Mouse (Mus musculus) midbrain, embryonic 16.5 days (tissue): ENCODE results near the gene Slc8a1. TPM values are rescaled to one million over a fixed set of nuclear protein-coding genes. Genes with fewer than 3 reads are reported as not detected.

Experiments used
- ATAC-seq: fragments of 200-750 bp; cut with Nextera tagmentation; 2 replicates; pipeline ENCODE4 v1.8.0; 2017; ENCODE audit warnings: moderate TSS enrichment
- H3K27ac ChIP-seq: fragments of 300-500 bp; sonication (generic); 2 replicates; pipeline ENCODE4 v1.5.1; 2014; ENCODE audit warnings: mild to moderate bottlenecking, low read length, mixed read lengths
- H3K27me3 ChIP-seq: fragments of 300-500 bp; sonication (generic); 2 replicates; pipeline ENCODE4 v1.6.1; 2014; ENCODE audit warnings: low read depth, low read length, mixed read lengths; ENCODE audit not compliant: control insufficient read depth, insufficient read depth
- H3K36me3 ChIP-seq: fragments of 300-500 bp; sonication (generic); 2 replicates; pipeline ENCODE4 v1.6.1; 2014; ENCODE audit warnings: mild to moderate bottlenecking, low read length, moderate library complexity, mixed read lengths; ENCODE audit not compliant: control insufficient read depth, insufficient read depth
- H3K4me1 ChIP-seq: fragments of 300-500 bp; sonication (generic); 2 replicates; pipeline ENCODE4 v1.6.1; 2014; ENCODE audit warnings: mild to moderate bottlenecking, low read length, mixed read lengths; ENCODE audit not compliant: control insufficient read depth, insufficient read depth
- H3K4me2 ChIP-seq: fragments of 300-500 bp; sonication (generic); 2 replicates; pipeline ENCODE4 v1.6.1; 2014; ENCODE audit warnings: mild to moderate bottlenecking, low read length, mixed read lengths
- H3K4me3 ChIP-seq: fragments of 300-500 bp; sonication (generic); 2 replicates; pipeline ENCODE4 v1.5.1; 2014; ENCODE audit warnings: low read depth, mild to moderate bottlenecking, low read length, moderate library complexity, mixed read lengths
- H3K9ac ChIP-seq: fragments of 300-500 bp; sonication (generic); 2 replicates; pipeline ENCODE4 v1.6.1; 2014; ENCODE audit warnings: low read depth, low read length, mixed read lengths
- H3K9me3 ChIP-seq: fragments of 300-500 bp; sonication (generic); replicated peaks from 2 replicates; pipeline ENCODE4 v1.6.1; 2014; ENCODE audit warnings: mild to moderate bottlenecking, low read length, mixed read lengths; ENCODE audit not compliant: control insufficient read depth, poor library complexity, severe bottlenecking
- WGBS: fragments of 180-500 bp; shearing (Covaris S2); extraction: QIAGEN DNeasy Blood & Tissue Kit; methylation state at CpG from one replicate; pipeline ENCODE4 v1.1.7; 2014; 5-methylcytosine and 5-hydroxymethylcytosine counted together
- polyA plus RNA-seq: library from polyadenylated mRNA; unstranded; fragments of >200 nt; fragmentation: Nextera tagmentation; extraction: Ambion mirVana; gene quantifications from 2 replicates; pipeline ENCODE4 v1.2.1, GENCODE M21; 2015

The Slc8a1 gene
- polyA plus RNA-seq, 1 experiment from 2014 or later = 15.9 TPM

- no peak for ATAC-seq
- no peaks in the 10 kb centered on the region for H3K9me3 ChIP-seq
- WGBS = 94% methylated on average over 3 of the region's 3 CpGs
These were observed 161.3 kb downstream of the Slc8a1 start for GRCm38 (mm10) chr17:81576893-81577292.

DNA sequence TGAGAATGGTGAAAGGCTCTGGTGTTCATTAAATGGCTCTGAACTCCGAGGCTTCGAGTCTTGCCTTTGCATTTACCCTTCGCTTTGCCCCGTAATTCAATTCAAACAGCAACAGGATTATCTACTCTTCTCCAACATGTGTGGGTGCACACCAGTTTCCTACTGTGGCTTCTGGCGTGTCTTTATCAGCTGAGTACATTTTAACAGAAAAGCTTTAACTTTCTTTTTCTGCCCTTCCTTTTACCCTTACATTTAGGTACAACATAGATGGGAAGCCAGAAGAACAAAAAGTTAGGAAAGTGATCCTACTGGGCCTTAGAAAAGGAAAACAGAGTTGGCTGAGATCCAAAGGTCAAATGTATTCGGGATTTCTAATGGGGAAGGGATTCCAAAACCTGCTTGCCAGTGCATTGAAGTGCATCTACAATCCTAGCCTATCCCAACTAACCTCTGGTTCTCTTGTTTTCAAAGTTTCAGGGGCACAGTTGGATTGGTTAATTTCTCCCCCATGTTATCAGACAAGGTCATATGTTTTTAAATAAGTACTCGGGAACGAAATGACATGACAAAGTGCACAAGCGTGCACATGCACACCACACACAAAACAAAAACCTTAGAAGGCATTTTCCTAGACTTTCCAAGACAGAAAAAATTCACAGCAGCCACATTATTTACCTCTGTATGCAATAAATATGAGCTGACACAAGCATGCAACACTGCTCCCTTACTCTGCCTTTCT lies 172.4 kb downstream of the Slc8a1 start:
- no peaks in the 10 kb centered on the region for H3K4me1 ChIP-seq
- H3K36me3 ChIP-seq = no peaks in the 10 kb centered on the region
- ATAC-seq = no peak
- no peaks in the 10 kb centered on the region for H3K9me3 ChIP-seq
- no peaks in the 10 kb centered on the region for H3K27me3 ChIP-seq
- no peak overlapping the region for H3K9ac ChIP-seq
- H3K27ac ChIP-seq = no peak overlapping the region
- no peak overlapping the region for H3K4me2 ChIP-seq
- 52% methylated on average over 9 of the region's 9 CpGs for WGBS
- no peak overlapping the region for H3K4me3 ChIP-seq

More at GRCm38 (mm10) chr17:81576893-81577292, 161.3 kb downstream of the Slc8a1 start:
- Histone ChIP-seq H3K4me1 (no peaks in the 10 kb centered on the region), H3K27ac (no peak overlapping the region), H3K27me3 (no peaks in the 10 kb centered on the region), H3K9ac (no peak overlapping the region), H3K4me2 (no peak overlapping the region), H3K36me3 (no peaks in the 10 kb centered on the region), H3K4me3 (no peak overlapping the region)

GRCm38 (mm10) chr17:81554052-81554734 lies 184.0 kb downstream of the Slc8a1 start:
- Histone ChIP-seq H3K27ac (no peak overlapping the region), H3K4me3 (no peak overlapping the region), H3K36me3 (no peaks in the 10 kb centered on the region), H3K4me2 (no peak overlapping the region), H3K9ac (no peak overlapping the region), H3K27me3 (no peaks in the 10 kb centered on the region), H3K4me1 (no peaks in the 10 kb centered on the region), H3K9me3 (no peaks in the 10 kb centered on the region)
- 35% methylated on average over 6 of the region's 6 CpGs for WGBS
- ATAC-seq = no peak

DNA sequence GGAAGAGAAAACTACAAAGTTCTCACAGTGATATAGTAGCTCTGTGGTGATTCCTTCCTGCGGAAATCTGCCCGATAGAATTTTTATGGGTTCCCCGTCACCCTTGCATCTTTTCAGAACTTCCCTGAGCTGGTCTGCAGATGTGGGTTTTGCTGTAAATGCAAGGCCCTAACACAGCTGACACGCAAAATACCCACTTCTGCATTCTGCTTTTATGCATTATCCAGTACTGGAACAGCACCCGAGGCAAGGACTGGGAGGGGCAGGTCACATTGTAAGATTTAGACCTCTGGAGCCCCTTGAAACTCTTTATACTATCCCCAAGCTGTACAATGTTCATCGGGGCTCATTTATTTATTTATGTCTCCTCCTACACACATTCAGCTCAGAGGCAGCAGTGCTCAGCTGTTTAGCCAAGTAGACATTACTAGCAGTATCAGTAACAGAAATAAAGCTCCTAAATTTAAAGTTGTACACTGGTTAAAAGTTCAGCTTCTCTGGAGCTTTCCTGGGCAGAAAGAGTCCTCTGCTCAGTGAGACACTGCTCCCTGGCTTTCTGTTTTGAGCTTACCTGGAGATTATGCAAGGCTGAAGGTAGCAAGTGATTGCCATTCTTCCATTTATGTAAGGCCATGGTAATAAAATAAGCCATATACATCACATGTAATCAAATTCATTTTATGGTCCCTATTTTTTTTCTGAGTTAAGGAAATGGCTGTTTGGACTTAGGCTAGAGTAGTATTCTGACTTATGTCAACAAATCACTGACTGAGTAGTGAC lies 186.1 kb downstream of the Slc8a1 start:
- no peak overlapping the region for H3K9ac ChIP-seq
- ATAC-seq = no peak
- no peaks in the 10 kb centered on the region for H3K27me3 ChIP-seq
- no peaks in the 10 kb centered on the region for H3K36me3 ChIP-seq
- H3K4me2 ChIP-seq = no peak overlapping the region
- no peak overlapping the region for H3K4me3 ChIP-seq
- no peaks in the 10 kb centered on the region for H3K9me3 ChIP-seq
- H3K27ac ChIP-seq = no peak overlapping the region
- WGBS = 78% methylated on average over 6 of the region's 6 CpGs
- H3K4me1 ChIP-seq = no peaks in the 10 kb centered on the region

DNA sequence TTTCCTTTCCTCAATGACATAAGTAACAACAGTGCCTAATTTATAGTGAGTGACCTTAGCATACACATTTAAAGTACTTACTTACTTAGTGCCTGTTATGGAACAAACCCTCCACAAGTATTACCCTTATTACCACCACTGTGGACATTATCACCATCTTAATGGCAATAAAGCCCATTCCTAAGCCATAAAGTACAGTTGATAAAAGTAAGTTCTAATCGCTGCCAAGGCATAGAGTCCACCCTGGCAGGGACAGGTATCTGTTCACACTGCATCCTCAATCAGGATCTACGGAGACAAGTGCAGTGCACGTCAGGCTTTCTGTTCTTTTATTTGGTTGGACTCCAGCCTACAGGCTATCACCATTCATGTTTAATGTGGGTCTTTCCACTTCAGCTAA lies 187.3 kb downstream of the Slc8a1 start:
- H3K4me2 ChIP-seq = no peak overlapping the region

GRCm38 (mm10) chr17:81548016-81548415 lies 190.2 kb downstream of the Slc8a1 start:
- Histone ChIP-seq H3K9me3 (no peaks in the 10 kb centered on the region), H3K4me3 (no peak overlapping the region), H3K36me3 (no peaks in the 10 kb centered on the region), H3K4me2 (no peak overlapping the region), H3K9ac (no peak overlapping the region), H3K27me3 (no peaks in the 10 kb centered on the region), H3K27ac (no peak overlapping the region), H3K4me1 (no peaks in the 10 kb centered on the region)
- WGBS = 83% methylated on average over 4 of the region's 4 CpGs
- no peak for ATAC-seq

More for the DNA sequence above, 187.3 kb downstream of the Slc8a1 start:
- Histone ChIP-seq H3K4me3 (no peak overlapping the region), H3K27me3 (no peaks in the 10 kb centered on the region), H3K9me3 (no peaks in the 10 kb centered on the region), H3K27ac (no peak overlapping the region), H3K36me3 (no peaks in the 10 kb centered on the region), H3K9ac (no peak overlapping the region), H3K4me1 (no peaks in the 10 kb centered on the region)
- ATAC-seq = no peak
- WGBS = 92% methylated on average over 3 of the region's 3 CpGs

GRCm38 (mm10) chr17:81546525-81546924 lies 191.7 kb downstream of the Slc8a1 start:
- no peak overlapping the region for H3K4me2 ChIP-seq
- no peaks in the 10 kb centered on the region for H3K27me3 ChIP-seq
- H3K27ac ChIP-seq = no peak overlapping the region
- no peaks in the 10 kb centered on the region for H3K4me1 ChIP-seq
- H3K9ac ChIP-seq = no peak overlapping the region
- ATAC-seq = no peak
- no peak overlapping the region for H3K4me3 ChIP-seq
- WGBS = 66% methylated on average over 6 of the region's 6 CpGs
- H3K9me3 ChIP-seq = no peaks in the 10 kb centered on the region
- no peaks in the 10 kb centered on the region for H3K36me3 ChIP-seq

DNA sequence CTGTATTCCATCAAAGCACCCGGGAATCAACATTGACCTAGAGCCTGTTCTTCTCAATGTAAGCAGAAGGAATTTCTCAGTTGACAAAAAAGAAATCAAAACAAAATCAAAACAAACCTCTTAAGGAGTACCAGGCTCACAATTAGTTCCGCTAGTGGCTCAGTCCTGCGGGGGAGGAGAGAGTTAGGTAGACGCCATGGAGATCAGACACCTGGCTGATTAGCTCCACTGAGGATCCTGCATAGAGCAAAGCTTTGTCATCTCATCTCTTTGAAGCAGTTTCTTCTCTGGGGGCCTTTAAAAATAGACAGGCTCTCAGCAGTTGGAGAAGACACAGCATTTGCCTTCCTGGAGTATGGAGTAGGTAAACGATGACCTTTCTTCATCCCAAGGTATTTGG lies 192.2 kb downstream of the Slc8a1 start:
- Histone ChIP-seq H3K4me3 (no peak overlapping the region), H3K27ac (no peak overlapping the region), H3K9ac (no peak overlapping the region), H3K4me2 (no peak overlapping the region), H3K9me3 (no peaks in the 10 kb centered on the region), H3K36me3 (no peaks in the 10 kb centered on the region), H3K4me1 (no peaks in the 10 kb centered on the region), H3K27me3 (no peaks in the 10 kb centered on the region)
- ATAC-seq = no peak
- 80% methylated on average over 5 of the region's 5 CpGs for WGBS

DNA sequence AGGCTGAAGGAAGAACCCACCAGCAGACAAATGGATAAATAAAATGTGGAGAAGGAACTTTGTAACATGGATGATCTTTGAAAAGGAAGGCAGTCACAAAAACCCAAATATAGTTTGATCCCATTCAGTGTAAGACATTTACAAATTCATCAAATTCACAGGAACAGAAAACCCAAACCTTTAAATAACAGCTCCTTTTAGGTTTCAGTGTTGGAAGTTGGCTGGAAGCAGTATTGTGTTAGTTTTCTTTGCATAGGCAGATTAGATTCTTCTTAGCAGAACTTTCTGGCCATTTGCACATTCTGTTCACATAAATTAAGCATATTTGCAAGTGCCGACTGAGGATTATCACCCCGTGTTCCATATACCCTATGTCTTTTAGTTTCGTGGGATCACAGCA lies 193.3 kb downstream of the Slc8a1 start:
- ATAC-seq = no peak
- no peak overlapping the region for H3K4me2 ChIP-seq
- H3K9me3 ChIP-seq = no peaks in the 10 kb centered on the region
- H3K4me3 ChIP-seq = no peak overlapping the region
- H3K9ac ChIP-seq = no peak overlapping the region
- H3K4me1 ChIP-seq = no peaks in the 10 kb centered on the region
- 64% methylated on average over 3 of the region's 3 CpGs for WGBS
- H3K36me3 ChIP-seq = no peaks in the 10 kb centered on the region
- H3K27ac ChIP-seq = no peak overlapping the region
- no peaks in the 10 kb centered on the region for H3K27me3 ChIP-seq
